Mouse (Mus musculus) lung, embryonic 14.5 days (tissue): ENCODE results near the gene Vps4a. TPM values are rescaled to one million over a fixed set of nuclear protein-coding genes. Genes with fewer than 3 reads are reported as not detected.
A peak's percentile ranks its signal among the peaks of the same experiment; 100 is the strongest.

Source experiments
- ATAC-seq: fragments of 200-750 bp; cut with Nextera tagmentation; 2 replicates; pipeline ENCODE4 v1.8.0; 2017; ENCODE audit warnings: mild to moderate bottlenecking, moderate TSS enrichment, moderate library complexity; ENCODE audit not compliant: insufficient read depth
- DNase-seq: peaks from one replicate; pipeline ENCODE4 v3.0.0-alpha.2; 2015
- H3K27ac ChIP-seq: fragments of 300-500 bp; sonication (generic); 2 replicates; pipeline ENCODE4 v1.5.1; 2014; ENCODE audit warnings: low read depth, mild to moderate bottlenecking, moderate library complexity
- H3K27me3 ChIP-seq: fragments of 300-500 bp; sonication (generic); 2 replicates; pipeline ENCODE4 v1.6.1; 2014; ENCODE audit warnings: low read length, control low read depth; ENCODE audit not compliant: insufficient read depth
- H3K36me3 ChIP-seq: fragments of 300-500 bp; sonication (generic); 2 replicates; pipeline ENCODE4 v1.6.1; 2014; ENCODE audit warnings: control low read depth; ENCODE audit not compliant: insufficient read depth
- H3K4me1 ChIP-seq: fragments of 300-500 bp; sonication (generic); 2 replicates; pipeline ENCODE4 v1.6.1; 2014; ENCODE audit warnings: antibody characterized with exemption, control low read depth; ENCODE audit not compliant: insufficient read depth
- H3K4me2 ChIP-seq: fragments of 300-500 bp; sonication (generic); 2 replicates; pipeline ENCODE4 v1.6.1; 2014; ENCODE audit warnings: mild to moderate bottlenecking
- H3K4me3 ChIP-seq: fragments of 300-500 bp; sonication (generic); 2 replicates; pipeline ENCODE4 v1.5.1; 2014; ENCODE audit warnings: low read depth, low read length
- H3K9ac ChIP-seq: fragments of 300-500 bp; sonication (generic); 2 replicates; pipeline ENCODE4 v1.6.1; 2014
- H3K9me3 ChIP-seq: fragments of 300-500 bp; sonication (generic); 2 replicates; pipeline ENCODE4 v1.6.1; 2016; ENCODE audit warnings: low read depth, low read length, control low read depth
- CTCF ChIP-seq: IDR thresholded peaks from 2 replicates; pipeline ENCODE4 v1.5.1; 2016; ENCODE audit warnings: antibody characterized with exemption, low read depth
- WGBS: fragments of 180-500 bp; shearing (Covaris S2); extraction: QIAGEN DNeasy Blood & Tissue Kit; methylation state at CpG from one replicate; pipeline ENCODE4 v1.1.7; 2014; 5-methylcytosine and 5-hydroxymethylcytosine counted together
- polyA plus RNA-seq: library from polyadenylated mRNA; unstranded; fragments of >200 nt; fragmentation: Nextera tagmentation; extraction: Ambion mirVana; gene quantifications from 2 replicates; pipeline ENCODE4 v1.2.1, GENCODE M21; 2014

Gene Vps4a
- polyA plus RNA-seq, 1 experiment from 2014 or later = 67.8 TPM

DNA sequence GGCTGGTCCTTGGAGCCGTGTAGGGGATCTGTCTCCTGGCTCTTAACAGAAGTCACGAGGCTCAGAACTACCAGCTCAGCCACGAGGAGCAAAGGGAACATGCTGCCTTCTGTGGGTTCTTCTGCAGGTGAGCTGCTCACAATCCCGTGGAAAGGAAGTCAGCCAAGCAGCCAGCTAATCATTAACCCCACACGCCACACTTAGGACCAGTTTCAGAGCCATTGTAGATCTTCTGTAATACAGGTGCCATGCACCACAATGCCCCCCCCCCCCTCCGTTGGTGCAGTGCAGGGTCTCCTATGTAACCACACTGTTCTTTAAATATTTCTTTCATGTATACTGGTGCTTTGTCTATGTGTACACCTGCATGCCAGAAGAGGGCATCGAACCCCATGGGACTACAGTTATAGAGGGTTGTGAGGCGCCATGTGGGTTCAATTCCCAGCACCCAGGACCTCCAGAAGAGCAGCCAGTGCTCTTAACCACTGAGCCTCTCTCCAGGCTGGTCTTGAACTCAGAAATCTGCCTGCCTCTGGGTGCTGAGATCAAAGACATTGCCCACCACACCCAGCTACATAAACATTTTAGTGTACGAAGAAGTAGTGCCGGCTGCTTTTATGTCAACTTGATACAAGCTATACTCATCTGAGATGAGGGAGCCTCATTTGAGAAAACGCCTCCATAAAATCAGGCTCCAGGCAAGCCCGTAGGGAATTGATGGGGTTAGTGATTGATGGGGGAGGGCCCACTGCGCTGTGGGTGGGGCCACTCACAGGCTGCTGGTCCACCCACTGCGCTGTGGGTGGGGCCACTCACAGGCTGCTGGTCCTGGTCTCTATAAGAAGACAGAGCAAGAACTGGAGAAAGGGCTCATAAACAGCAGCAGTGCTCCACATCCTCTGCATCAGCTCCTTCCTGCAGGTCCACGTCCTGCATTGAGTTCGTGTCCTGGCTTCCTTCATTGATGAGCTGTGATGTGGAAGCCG lies 34.8 kb downstream of the Vps4a start, which contains the start of gene Tmed6:
Gene Tmed6, minus strand, starts transcription at position 134 of the 986 bp plus-strand sequence.
- peak; percentile 18 for DNase-seq
- H3K27ac ChIP-seq = no peak within 1 kb of the TSS

GRCm38 (mm10) chr8:107073706-107074105 lies 42.7 kb downstream of the Vps4a start:
- H3K27me3 ChIP-seq = no peaks in the 10 kb centered on the region
- H3K4me2 ChIP-seq = no peak overlapping the region
- no peak overlapping the region for H3K4me3 ChIP-seq
- ATAC-seq (no peak), DNase-seq (no peak)
- WGBS = 74% methylated on average over 4 of the region's 4 CpGs
- H3K9me3 ChIP-seq = no peaks in the 10 kb centered on the region
- no peak overlapping the region for H3K27ac ChIP-seq
- no peak for TF ChIP-seq CTCF
- no peaks in the 10 kb centered on the region for H3K4me1 ChIP-seq
- H3K9ac ChIP-seq = no peak overlapping the region
- H3K36me3 ChIP-seq = peaks cover 73% of the 10 kb centered on the region

More for the DNA sequence above, 34.8 kb downstream of the Vps4a start, which contains the start of gene Tmed6:
- H3K9ac ChIP-seq = no peak within 1 kb of the TSS
- H3K4me3 ChIP-seq = no peak within 1 kb of the TSS
- no peaks in the 10 kb centered on the region for H3K27me3 ChIP-seq
- H3K4me2 ChIP-seq = no peak within 1 kb of the TSS
- 44% methylated on average over 17 of the region's 17 CpGs for WGBS
- no peaks in the 10 kb centered on the region for H3K4me1 ChIP-seq
- TF ChIP-seq CTCF = no peak
- H3K9me3 ChIP-seq = no peaks in the 10 kb centered on the region
- peaks cover 18% of the 10 kb centered on the region for H3K36me3 ChIP-seq
- ATAC-seq = no peak

DNA sequence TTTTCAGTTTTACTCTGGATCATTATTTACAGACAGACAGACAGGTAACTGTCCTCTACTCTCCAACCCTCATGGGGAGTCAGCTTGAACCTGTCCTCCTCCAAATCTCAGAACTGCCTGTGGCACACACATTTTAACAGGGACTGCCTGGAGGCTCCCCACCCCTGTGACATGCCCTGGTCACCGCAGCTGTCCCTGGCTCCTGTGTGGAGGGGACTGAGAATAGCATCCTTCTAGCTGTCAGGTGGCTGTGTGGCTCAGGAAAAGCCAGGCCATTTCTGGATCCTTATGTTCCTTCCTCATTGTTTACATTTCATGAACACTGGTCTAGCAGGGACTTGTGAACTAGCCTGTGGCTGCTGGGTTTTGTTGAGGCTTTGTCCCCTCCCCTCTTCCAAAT lies 43.1 kb downstream of the Vps4a start:
- H3K27me3 ChIP-seq = no peaks in the 10 kb centered on the region
- no peak for ATAC-seq
- no peak overlapping the region for H3K4me3 ChIP-seq
- TF ChIP-seq CTCF = no peak
- H3K4me1 ChIP-seq = no peaks in the 10 kb centered on the region
- no peak overlapping the region for H3K4me2 ChIP-seq
- WGBS = 82% methylated on average over 1 of the region's 1 CpGs
- H3K27ac ChIP-seq = no peak overlapping the region
- peaks cover 76% of the 10 kb centered on the region for H3K36me3 ChIP-seq
- H3K9me3 ChIP-seq = no peaks in the 10 kb centered on the region
- DNase-seq = no peak
- no peak overlapping the region for H3K9ac ChIP-seq

GRCm38 (mm10) chr8:107076239-107076888 lies 45.3 kb downstream of the Vps4a start:
- Histone ChIP-seq H3K9me3 (no peaks in the 10 kb centered on the region), H3K4me1 (no peaks in the 10 kb centered on the region), H3K27me3 (no peaks in the 10 kb centered on the region), H3K4me3 (no peak overlapping the region), H3K4me2 (no peak overlapping the region), H3K36me3 (peaks cover 79% of the 10 kb centered on the region), H3K9ac (no peak overlapping the region), H3K27ac (no peak overlapping the region)
- ATAC-seq (no peak), DNase-seq (no peak)
- TF ChIP-seq CTCF = no peak
- 90% methylated on average over 7 of the region's 7 CpGs for WGBS

DNA sequence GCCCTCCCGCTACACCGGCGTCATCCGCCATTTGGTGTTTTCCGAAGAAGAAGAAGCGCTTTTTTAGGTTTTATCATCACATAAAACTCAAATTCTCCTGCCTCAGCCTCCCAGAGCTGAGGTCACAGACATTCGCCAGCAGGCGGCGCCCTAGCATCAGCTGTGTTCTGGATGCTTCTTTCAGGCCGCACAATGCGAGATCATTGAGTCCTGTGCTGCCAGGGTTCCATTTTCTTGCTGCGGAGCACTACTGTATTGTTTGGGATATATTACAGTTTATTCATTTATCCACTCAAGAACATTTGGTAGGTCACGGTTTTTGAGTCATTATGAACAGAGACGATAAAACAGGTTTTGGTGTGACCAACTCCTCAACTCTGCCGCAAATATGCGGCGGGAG lies 54.3 kb downstream of the Vps4a start:
- 96% methylated on average over 17 of the region's 17 CpGs for WGBS
- Histone ChIP-seq H3K9me3 (no peaks in the 10 kb centered on the region), H3K9ac (no peak overlapping the region), H3K27ac (no peak overlapping the region), H3K4me2 (no peak overlapping the region), H3K4me3 (no peak overlapping the region), H3K36me3 (peaks cover 73% of the 10 kb centered on the region), H3K4me1 (no peaks in the 10 kb centered on the region), H3K27me3 (no peaks in the 10 kb centered on the region)
- TF ChIP-seq CTCF = peak; percentile 45
- ATAC-seq (no peak), DNase-seq (peak; percentile 20)

DNA sequence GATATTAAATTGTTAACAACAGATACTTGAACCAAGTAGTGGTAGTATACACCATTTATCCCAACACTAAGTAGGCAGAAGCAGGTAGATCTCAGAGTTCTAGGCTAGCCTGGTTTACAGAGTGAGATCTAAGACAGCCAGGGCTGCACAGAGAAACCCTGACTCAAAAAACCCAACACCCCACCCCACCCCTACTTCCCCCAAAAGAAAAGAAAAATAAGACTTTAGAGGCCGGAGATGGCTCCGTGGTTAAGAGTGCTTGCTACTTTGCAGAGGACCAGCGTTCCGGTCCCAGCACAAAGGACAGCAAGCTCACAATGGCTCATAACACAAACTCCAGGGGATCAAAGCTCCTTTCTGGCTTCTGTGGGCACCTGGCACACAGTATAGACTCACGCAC lies 55.0 kb downstream of the Vps4a start:
- Histone ChIP-seq H3K27ac (no peak overlapping the region), H3K27me3 (no peaks in the 10 kb centered on the region), H3K9ac (no peak overlapping the region), H3K4me1 (no peaks in the 10 kb centered on the region), H3K36me3 (peaks cover 73% of the 10 kb centered on the region), H3K4me2 (no peak overlapping the region), H3K4me3 (no peak overlapping the region), H3K9me3 (no peaks in the 10 kb centered on the region)
- DNase-seq = no peak
- ATAC-seq = no peak
- 98% methylated on average over 5 of the region's 5 CpGs for WGBS
- TF ChIP-seq CTCF = no peak

GRCm38 (mm10) chr8:107088526-107089063 lies 57.6 kb downstream of the Vps4a start:
- TF ChIP-seq CTCF = no peak
- WGBS = 94% methylated on average over 5 of the region's 5 CpGs
- DNase-seq = no peak
- no peak overlapping the region for H3K4me3 ChIP-seq
- no peaks in the 10 kb centered on the region for H3K4me1 ChIP-seq
- H3K4me2 ChIP-seq = no peak overlapping the region
- no peak overlapping the region for H3K9ac ChIP-seq
- peaks cover 71% of the 10 kb centered on the region for H3K36me3 ChIP-seq
- ATAC-seq = no peak
- H3K27me3 ChIP-seq = no peaks in the 10 kb centered on the region
- no peak overlapping the region for H3K27ac ChIP-seq
- H3K9me3 ChIP-seq = no peaks in the 10 kb centered on the region
